Mouse (Mus musculus) cerebellum, adult 2 months (tissue): Measurements from ENCODE around the gene Ky. TPM values are rescaled to one million over a fixed set of nuclear protein-coding genes. Genes with fewer than 3 reads are reported as not detected.

Experiments used
- DNase-seq, 2 experiments: peaks; one replicate each; pipeline ENCODE4 v3.0.0; 2021
- H3K27ac ChIP-seq: fragments of 200-500 bp; 2 replicates; pipeline ENCODE4 v1.5.1; 2012; ENCODE audit warnings: low read length, control low read depth, inconsistent platforms; ENCODE audit not compliant: insufficient read depth
- H3K27me3 ChIP-seq: fragments of 200-500 bp; 2 replicates; pipeline ENCODE4 v1.6.1; 2012; ENCODE audit warnings: inconsistent platforms, mild to moderate bottlenecking, low read length, moderate library complexity; ENCODE audit not compliant: control insufficient read depth, insufficient read depth
- H3K4me1 ChIP-seq: fragments of 200-500 bp; 2 replicates; pipeline ENCODE4 v1.6.1; 2011; ENCODE audit warnings: low read length; ENCODE audit not compliant: control insufficient read depth, insufficient read depth
- H3K4me3 ChIP-seq: fragments of 200-500 bp; replicated peaks from 2 replicates; pipeline ENCODE3; 2011; ENCODE audit warnings: mild to moderate bottlenecking, low read depth, low read length, control low read depth; ENCODE audit not compliant: insufficient read depth
- CTCF ChIP-seq: fragments of 200-500 bp; IDR thresholded peaks from 2 replicates; pipeline ENCODE4 v1.5.1; 2011; ENCODE audit warnings: low read depth, mild to moderate bottlenecking, control low read depth, low read length, moderate library complexity, borderline replicate concordance; ENCODE audit not compliant: insufficient read depth
- POLR2A ChIP-seq: fragments of 200-500 bp; IDR thresholded peaks from 2 replicates; pipeline ENCODE4 v1.6.1; 2011; ENCODE audit warnings: low read length, control low read depth, borderline replicate concordance; ENCODE audit not compliant: insufficient read depth
- WGBS: fragments of 180-500 bp; shearing (Covaris S2); methylation state at CpG from one replicate; pipeline ENCODE4 v1.1.7; 2018; 5-methylcytosine and 5-hydroxymethylcytosine counted together
- polyA plus RNA-seq: library from polyadenylated mRNA; depleted of rRNA; stranded (reverse); fragments of >200 nt; gene quantifications from 2 replicates; pipeline ENCODE4 v1.2.3, GENCODE M21; 2012; rRNA removed

The Ky gene
- polyA plus RNA-seq, 1 experiment, result 3.7 TPM

DNA sequence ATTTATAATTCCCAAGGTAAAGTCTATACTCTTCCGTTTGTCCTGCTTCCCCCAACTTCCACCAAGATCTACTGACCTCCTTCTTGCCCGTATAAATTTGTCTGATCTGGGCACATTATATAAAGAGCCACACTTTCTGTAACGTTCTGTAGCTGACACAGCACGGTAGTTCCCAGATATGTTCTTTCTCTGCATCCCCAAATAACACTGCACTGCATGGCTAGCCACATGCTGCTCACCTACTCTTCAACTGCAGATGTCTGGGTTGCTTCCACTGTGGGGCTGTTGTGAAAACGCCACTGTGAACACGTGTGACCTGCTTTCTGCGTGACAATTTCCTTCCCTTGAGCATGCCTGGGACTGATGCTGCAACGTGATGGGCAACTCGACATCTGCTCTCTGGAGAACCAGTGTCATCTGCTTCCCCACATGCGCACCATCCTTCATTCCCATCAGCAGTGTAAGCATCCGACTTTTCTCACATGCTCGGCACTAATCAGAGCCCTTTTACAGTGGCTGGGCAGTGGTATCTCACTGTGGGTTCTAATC lies 76.4 kb downstream of the Ky start:
- Histone ChIP-seq H3K4me1 (no peaks in the 10 kb centered on the region), H3K4me3 (no peak overlapping the region), H3K27ac (no peak overlapping the region), H3K27me3 (no peaks in the 10 kb centered on the region)
- no peak for TF ChIP-seq POLR2A
- TF ChIP-seq CTCF, result no peak
- DNase-seq, result no peak
- 71% methylated on average over 12 of the region's 12 CpGs for WGBS

DNA sequence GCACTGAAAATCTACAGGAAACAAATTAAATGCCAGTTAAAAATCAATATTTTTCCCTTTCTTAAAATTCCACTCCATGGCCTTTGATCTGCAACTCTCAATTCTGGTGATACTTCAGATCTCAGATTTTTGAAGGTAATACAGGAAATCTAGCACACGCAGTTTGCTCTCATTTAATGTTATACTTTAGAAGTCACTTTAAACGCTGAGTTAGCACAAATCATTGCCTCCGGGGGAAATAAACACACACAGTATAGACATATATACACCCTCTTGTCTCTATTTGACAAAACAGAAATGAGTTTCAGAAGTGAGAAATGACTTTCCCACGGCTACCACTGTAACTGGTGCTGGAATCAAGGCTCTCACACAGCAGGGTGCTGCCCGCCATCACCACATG lies 81.8 kb downstream of the Ky start:
- TF ChIP-seq POLR2A (no peak), CTCF (no peak)
- no peaks in the 10 kb centered on the region for H3K27me3 ChIP-seq
- WGBS, result 62% methylated on average over 5 of the region's 5 CpGs

DNA sequence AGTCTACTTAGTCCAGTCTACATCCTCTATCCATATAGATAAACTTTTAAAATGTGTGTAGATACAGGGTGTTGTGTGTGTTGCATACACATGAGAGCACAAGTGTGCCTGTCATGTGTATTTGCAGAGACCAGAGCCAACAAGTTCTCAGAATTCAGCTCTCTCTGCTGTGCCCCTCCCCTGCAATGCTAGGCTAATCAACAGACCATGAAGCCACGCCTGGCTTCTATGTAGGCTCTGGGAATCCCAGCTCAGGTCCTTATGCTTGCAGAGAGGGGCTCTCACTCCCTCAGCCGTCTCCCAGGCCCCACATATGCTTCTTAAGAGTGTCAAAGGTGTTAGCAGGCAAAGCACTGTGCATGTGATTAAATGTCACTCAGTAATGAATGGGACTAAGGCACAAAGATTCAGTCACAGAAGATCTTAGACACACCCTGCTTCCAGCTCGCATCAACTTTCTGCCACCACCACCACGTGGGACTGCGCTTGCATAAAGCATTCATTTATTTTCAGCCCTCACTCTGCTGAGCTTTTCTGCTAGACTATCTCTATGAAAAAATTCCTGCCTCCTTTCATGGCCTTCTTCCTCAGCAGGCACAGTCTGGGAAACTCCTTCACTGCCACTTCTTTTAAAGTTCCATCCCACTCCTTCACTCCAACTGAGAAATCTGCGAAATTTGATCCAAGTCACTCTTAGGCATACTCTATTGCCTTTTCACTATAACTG lies 89.3 kb downstream of the Ky start:
- 38% methylated on average over 6 of the region's 6 CpGs for WGBS
- no peak overlapping the region for H3K27ac ChIP-seq
- TF ChIP-seq POLR2A, result no peak
- no peak for TF ChIP-seq CTCF
- no peaks in the 10 kb centered on the region for H3K4me1 ChIP-seq
- no peak for DNase-seq
- no peak overlapping the region for H3K4me3 ChIP-seq
- H3K27me3 ChIP-seq, result no peaks in the 10 kb centered on the region

More for the DNA sequence above, 81.8 kb downstream of the Ky start:
- Histone ChIP-seq H3K4me3 (no peak overlapping the region), H3K27ac (no peak overlapping the region), H3K4me1 (no peaks in the 10 kb centered on the region)
- no peak for DNase-seq

Other genes with a start within 250 kb of the Ky start
- gene Ephb1, start 151.1 kb upstream of the Ky start, polyA plus RNA-seq, result 37.5 and 48.1 TPM in 2 replicates
- gene Anapc13, start 120.5 kb downstream of the Ky start, polyA plus RNA-seq, result 189 and 194 TPM in 2 replicates
- 24.4 and 27.1 TPM in 2 replicates for gene Cep63, start 120.8 kb downstream of the Ky start, polyA plus RNA-seq
- gene Amotl2, start 210.9 kb downstream of the Ky start, polyA plus RNA-seq, result 23.1 and 24.4 TPM in 2 replicates